Mouse (Mus musculus): Measurements from ENCODE around the gene Eif5a.

GRCm38 (mm10) chr11:69901406-69901846 is 20.3 kb downstream of the Eif5a start:
- TF ChIP-seq CTCF (IDR thresholded peaks at IDR 0.05; ENCODE audit: low read depth) (no peak), EP300 (IDR thresholded peaks at IDR 0.05; ENCODE audit: low read depth) (no peak)
